ENCODE assay signal across 10 mouse cellular contexts in the genomic region with DNA sequence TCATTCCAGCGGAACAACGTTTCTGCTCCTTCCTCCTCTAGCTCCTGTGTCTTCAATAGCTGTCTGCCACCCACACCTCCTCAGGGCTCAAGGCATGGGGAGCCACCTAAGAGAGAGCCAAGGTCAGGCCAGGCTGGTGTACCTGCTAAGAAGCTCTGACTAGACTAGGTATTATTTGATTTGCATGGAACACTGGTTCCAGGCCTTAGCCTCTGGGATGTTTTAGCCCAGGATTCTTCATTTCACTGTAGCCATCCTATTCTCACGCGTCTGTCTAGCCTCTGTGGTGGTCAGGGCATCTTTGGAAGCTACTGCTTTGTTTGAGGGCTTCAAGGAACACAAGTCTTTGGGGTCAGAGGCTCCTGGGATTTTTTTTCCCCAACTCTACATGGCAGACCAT. TPM values are rescaled to one million over a fixed set of nuclear protein-coding genes. Genes with fewer than 3 reads are reported as not detected.
DNase-seq lines count a peak whose midpoint lies in the region; ATAC-seq and TF ChIP-seq lines count a peak whose summit lies in the region.
"Had no signal": no experiment of that assay in that cellular context is flagged by ENCODE, and none has a peak within 500 bp of the region (broad histone marks: within the 10 kb centered on the region; RNA-seq: fewer than 3 reads in every experiment).

No protein-coding gene starts in this region.

- no peak overlapping the region; the same call in 1 of the 2 replicates for H3K4me2 ChIP-seq in kidney, embryonic 14.5 days (replicated peaks; ENCODE audit: low read depth, low read length)
- peak overlapping the region; percentile 85 for H3K4me2 ChIP-seq in embryonic facial prominence, embryonic 13.5 days
- H3K4me2 ChIP-seq in intestine, embryonic 15.5 days (replicated peaks) = no peak overlapping the region

- TF ChIP-seq CTCF in ES-Bruce4 (IDR thresholded peaks at IDR 0.05; ENCODE audit: low read depth, low read length) = no peak

- H3K4me1 ChIP-seq in kidney, embryonic 14.5 days (ENCODE audit: control insufficient read depth, insufficient read depth, low read length) = peaks cover 40% of the 10 kb centered on the region
- peaks cover 9% of the 10 kb centered on the region for H3K4me1 ChIP-seq in ES-Bruce4 (ENCODE audit: control insufficient read depth, insufficient read depth, low read length)
- H3K4me1 ChIP-seq in embryonic facial prominence, embryonic 13.5 days = peaks cover 40% of the 10 kb centered on the region
- peaks cover 43% of the 10 kb centered on the region for H3K4me1 ChIP-seq in intestine, embryonic 15.5 days (replicated peaks)

- peaks cover 48% of the 10 kb centered on the region for H3K36me3 ChIP-seq in kidney, embryonic 14.5 days (ENCODE audit: control insufficient read depth, insufficient read depth, low read length)
- H3K36me3 ChIP-seq in ES-Bruce4 (ENCODE audit: control insufficient read depth, insufficient read depth, low read length, poor library complexity, severe bottlenecking) = peaks cover 63% of the 10 kb centered on the region
- peaks cover 62% of the 10 kb centered on the region for H3K36me3 ChIP-seq in embryonic facial prominence, embryonic 13.5 days
- peaks cover 26% of the 10 kb centered on the region for H3K36me3 ChIP-seq in intestine, embryonic 15.5 days

- ATAC-seq in kidney, embryonic 14.5 days (ENCODE audit: low FRiP score, low TSS enrichment) = no peak
- ATAC-seq in embryonic facial prominence, embryonic 13.5 days (ENCODE audit: insufficient number of reproducible peaks, insufficient read depth, low FRiP score, low TSS enrichment, low read depth) = no peak
- no peak for ATAC-seq in intestine, embryonic 15.5 days
- no peak for ATAC-seq in megakaryocyte, adult 5-6 weeks (ENCODE audit: poor library complexity, severe bottlenecking)

- peak overlapping the region; percentile 65; the same call in 1 of the 2 replicates for H3K27ac ChIP-seq in kidney, embryonic 14.5 days (ENCODE audit: low read depth, low read length)
- peak overlapping the region; percentile 95 for H3K27ac ChIP-seq in ES-Bruce4 (ENCODE audit: insufficient read depth, low read length)
- peak overlapping the region; percentile 96 for H3K27ac ChIP-seq in embryonic facial prominence, embryonic 13.5 days
- H3K27ac ChIP-seq in intestine, embryonic 15.5 days = peak overlapping the region; percentile 33; the same call in 1 of the 2 replicates

- no peak for TF ChIP-seq EP300 in ES-Bruce4 (IDR thresholded peaks at IDR 0.05; ENCODE audit: insufficient read depth, low read depth, low read length)

- WGBS in kidney, embryonic 14.5 days = 68% methylated on average over 4 of the region's 4 CpGs
- 60% methylated on average over 4 of the region's 4 CpGs for WGBS in embryonic facial prominence, embryonic 13.5 days
- WGBS in intestine, embryonic 15.5 days = 63% methylated on average over 4 of the region's 4 CpGs

- no peak overlapping the region for H3K9ac ChIP-seq in kidney, embryonic 14.5 days (ENCODE audit: low read depth, low read length)
- peak overlapping the region; percentile 66 for H3K9ac ChIP-seq in ES-Bruce4 (ENCODE audit: low read depth, poor library complexity, severe bottlenecking)
- H3K9ac ChIP-seq in embryonic facial prominence, embryonic 13.5 days = peak overlapping the region; percentile 100
- H3K9ac ChIP-seq in intestine, embryonic 15.5 days = no peak overlapping the region

- H3K9me3 ChIP-seq in kidney, embryonic 14.5 days (ENCODE audit: control insufficient read depth, low read length) = no peaks in the 10 kb centered on the region
- H3K9me3 ChIP-seq in ES-Bruce4 (replicated peaks; ENCODE audit: control insufficient read depth, insufficient read depth, low read length, poor library complexity, severe bottlenecking) = no peaks in the 10 kb centered on the region
- no peaks in the 10 kb centered on the region for H3K9me3 ChIP-seq in embryonic facial prominence, embryonic 13.5 days
- H3K9me3 ChIP-seq in intestine, embryonic 15.5 days = no peaks in the 10 kb centered on the region

- H3K4me3 ChIP-seq in kidney, embryonic 14.5 days (ENCODE audit: low read length) = no peak overlapping the region
- H3K4me3 ChIP-seq in ES-Bruce4 (ENCODE audit: low read depth, low read length) = peak overlapping the region; percentile 25
- H3K4me3 ChIP-seq in embryonic facial prominence, embryonic 13.5 days = 0 out of 2 replicates have a peak overlapping the region, but pooled peaks have one; percentile 93
- H3K4me3 ChIP-seq in intestine, embryonic 15.5 days (replicated peaks) = no peak overlapping the region

- no peak for DNase-seq in kidney, postnatal 14 days
- no peak for DNase-seq in layer of hippocampus, adult 9-11 months
- DNase-seq in ovary, postnatal 14 days (ENCODE audit: low spot score) = no peak
- DNase-seq: left cerebral cortex, postnatal 4 days had no signal

- no peak for TF ChIP-seq POLR2A in ES-Bruce4 (IDR thresholded peaks at IDR 0.05; ENCODE audit: insufficient read depth, low read length)

- no peaks in the 10 kb centered on the region for H3K27me3 ChIP-seq in kidney, embryonic 14.5 days (ENCODE audit: control insufficient read depth, insufficient read depth, low read length)
- H3K27me3 ChIP-seq in ES-Bruce4 (ENCODE audit: control insufficient read depth, insufficient read depth, low read length, poor library complexity, severe bottlenecking) = no peaks in the 10 kb centered on the region
- H3K27me3 ChIP-seq in embryonic facial prominence, embryonic 13.5 days = no peaks in the 10 kb centered on the region
- no peaks in the 10 kb centered on the region for H3K27me3 ChIP-seq in intestine, embryonic 15.5 days (replicated peaks)

RNA-seq across cellular contexts. Expression of a gene that starts 5.2 kb away (rescaled TPM):
- polyA plus RNA-seq in kidney, embryonic 14.5 days (2014; fragmentation: Nextera tagmentation; extraction: Ambion mirVana) = 17.4 and 32.2 TPM in 2 replicates
- 112 TPM in 2 replicates for polyA plus RNA-seq in ES-Bruce4 (2011; ENCODE audit: insufficient read depth, insufficient read length, low read depth, missing spikeins)
- 55.6 and 63.3 TPM in 2 replicates for polyA plus RNA-seq in embryonic facial prominence, embryonic 13.5 days (2015; fragmentation: Nextera tagmentation; extraction: Ambion mirVana)
- polyA plus RNA-seq in intestine, embryonic 15.5 days (2015; fragmentation: Nextera tagmentation; extraction: Ambion mirVana) = 18.2 and 19.0 TPM in 2 replicates
- 0.11 and 0.54 TPM in 2 replicates for total RNA-seq in megakaryocyte, adult 5-6 weeks (2015)
- total RNA-seq in megakaryocyte, adult 5-6 weeks (2017) = 0.57 and 0.73 TPM in 2 replicates

RNA-seq across cellular contexts. Expression of a gene that starts 17.7 kb away (rescaled TPM):
- polyA plus RNA-seq in kidney, embryonic 14.5 days (2014; fragmentation: Nextera tagmentation; extraction: Ambion mirVana) = 56.3 and 60.9 TPM in 2 replicates
- 68.6 and 72.3 TPM in 2 replicates for polyA plus RNA-seq in ES-Bruce4 (2011; ENCODE audit: insufficient read depth, insufficient read length, low read depth, missing spikeins)
- polyA plus RNA-seq in embryonic facial prominence, embryonic 13.5 days (2015; fragmentation: Nextera tagmentation; extraction: Ambion mirVana) = 53.1 and 54.5 TPM in 2 replicates
- 53.9 and 57.2 TPM in 2 replicates for polyA plus RNA-seq in intestine, embryonic 15.5 days (2015; fragmentation: Nextera tagmentation; extraction: Ambion mirVana)
- 43.9 and 48.7 TPM in 2 replicates for total RNA-seq in megakaryocyte, adult 5-6 weeks (2015)
- 50.6 and 51.6 TPM in 2 replicates for total RNA-seq in megakaryocyte, adult 5-6 weeks (2017)

RNA-seq across cellular contexts. Expression of a gene that starts 33.7 kb away (rescaled TPM):
- 5.7 and 7.7 TPM in 2 replicates for polyA plus RNA-seq in kidney, embryonic 14.5 days (2014; fragmentation: Nextera tagmentation; extraction: Ambion mirVana)
- 8.4 and 9.2 TPM in 2 replicates for polyA plus RNA-seq in ES-Bruce4 (2011; ENCODE audit: insufficient read depth, insufficient read length, low read depth, missing spikeins)
- 8.9 and 9.1 TPM in 2 replicates for polyA plus RNA-seq in embryonic facial prominence, embryonic 13.5 days (2015; fragmentation: Nextera tagmentation; extraction: Ambion mirVana)
- 6.0 and 8.2 TPM in 2 replicates for polyA plus RNA-seq in intestine, embryonic 15.5 days (2015; fragmentation: Nextera tagmentation; extraction: Ambion mirVana)
- 4.3 and 4.8 TPM in 2 replicates for total RNA-seq in megakaryocyte, adult 5-6 weeks (2015)
- total RNA-seq in megakaryocyte, adult 5-6 weeks (2017) = 4.1 and 4.9 TPM in 2 replicates

RNA-seq across cellular contexts. Expression of a gene that starts 45.7 kb away (rescaled TPM):
- 420 and 456 TPM in 2 replicates for polyA plus RNA-seq in kidney, embryonic 14.5 days (2014; fragmentation: Nextera tagmentation; extraction: Ambion mirVana)
- 206 and 225 TPM in 2 replicates for polyA plus RNA-seq in ES-Bruce4 (2011; ENCODE audit: insufficient read depth, insufficient read length, low read depth, missing spikeins)
- polyA plus RNA-seq in embryonic facial prominence, embryonic 13.5 days (2015; fragmentation: Nextera tagmentation; extraction: Ambion mirVana) = 390 and 393 TPM in 2 replicates
- polyA plus RNA-seq in intestine, embryonic 15.5 days (2015; fragmentation: Nextera tagmentation; extraction: Ambion mirVana) = 360 and 408 TPM in 2 replicates
- total RNA-seq in megakaryocyte, adult 5-6 weeks (2015) = 133 and 145 TPM in 2 replicates
- 41.4 and 51.1 TPM in 2 replicates for total RNA-seq in megakaryocyte, adult 5-6 weeks (2017)

RNA-seq across cellular contexts. Expression of a gene that starts 49.1 kb away (rescaled TPM):
- polyA plus RNA-seq in kidney, embryonic 14.5 days (2014; fragmentation: Nextera tagmentation; extraction: Ambion mirVana) = not detected in 2 replicates
- 0.21 and 0.64 TPM in 2 replicates for polyA plus RNA-seq in ES-Bruce4 (2011; ENCODE audit: insufficient read depth, insufficient read length, low read depth, missing spikeins)
- polyA plus RNA-seq in embryonic facial prominence, embryonic 13.5 days (2015; fragmentation: Nextera tagmentation; extraction: Ambion mirVana) = 0.06 TPM in 1 of 2 replicates, not detected in the other
- polyA plus RNA-seq in intestine, embryonic 15.5 days (2015; fragmentation: Nextera tagmentation; extraction: Ambion mirVana) = not detected in 2 replicates
- not detected in 2 replicates for total RNA-seq in megakaryocyte, adult 5-6 weeks (2015)
- not detected in 2 replicates for total RNA-seq in megakaryocyte, adult 5-6 weeks (2017)
- total RNA-seq: left cerebral cortex, postnatal 4 days had no signal
- polyA plus RNA-seq: small intestine, adult 2 months had no signal

Comparison
In these comparisons a context has a peak if more than half of its experiments do, and no peak if none do; other contexts are left out.
1. H3K27ac ChIP-seq: peak in every context shown above with its lines; median percentile 96 in embryonic facial prominence, embryonic 13.5 days; 95 in ES-Bruce4; 65 in kidney, embryonic 14.5 days; 33 in intestine, embryonic 15.5 days.
2. H3K4me3 ChIP-seq: peak in ES-Bruce4 (single experiment) and embryonic facial prominence, embryonic 13.5 days (single experiment); none in kidney, embryonic 14.5 days (single experiment) and intestine, embryonic 15.5 days (single experiment).
3. H3K9ac ChIP-seq: peak in ES-Bruce4 (single experiment) and embryonic facial prominence, embryonic 13.5 days (single experiment); none in kidney, embryonic 14.5 days (single experiment) and intestine, embryonic 15.5 days (single experiment).